Mouse (Mus musculus) inflammation-experienced regulatory T-cells, adult 16 weeks (primary cell): ENCODE data around the gene Trmt10a. TPM values are rescaled to one million over a fixed set of nuclear protein-coding genes. Genes with fewer than 3 reads are reported as not detected.

ENCODE experiments used
- polyA plus RNA-seq: library from polyadenylated mRNA; unstranded; fragments of 100-300 nt; shearing (Covaris generic); gene quantifications from one replicate; pipeline ENCODE4 v1.2.1, GENCODE M21; 2017

Gene Trmt10a
- polyA plus RNA-seq = 7.7 TPM

GRCm38 (mm10) chr3:138143315-138144059, at the start of gene Trmt10a:
Gene Trmt10a, plus strand, starts transcription at chr3:138143448.

GRCm38 (mm10) chr3:138144642-138145171, 1.5 kb downstream of the Trmt10a start, which contains the start of gene Mttp:
Gene Mttp, minus strand, starts transcription at chr3:138144968.

GRCm38 (mm10) chr3:138193683-138194302, 50.5 kb downstream of the Trmt10a start, which contains the start of gene 4930579F01Rik:
Gene 4930579F01Rik, minus strand, starts transcription at chr3:138193825.

Other genes starting within 250 kb of the Trmt10a start
- gene Lamtor3, start 224.9 kb upstream of the Trmt10a start, polyA plus RNA-seq = 80.3 TPM
- 153 TPM for gene Dapp1, start 161.9 kb upstream of the Trmt10a start, polyA plus RNA-seq
- gene 1110002E22Rik, start 78.4 kb upstream of the Trmt10a start, polyA plus RNA-seq = 0.05 TPM
- not detected for gene Gm5105, start 76.1 kb upstream of the Trmt10a start, polyA plus RNA-seq
- gene Mttp, start 1.5 kb downstream of the Trmt10a start, polyA plus RNA-seq = 5.8 TPM
- not detected for gene 4930579F01Rik, start 50.4 kb downstream of the Trmt10a start, polyA plus RNA-seq
- gene Adh7, start 74.3 kb downstream of the Trmt10a start, polyA plus RNA-seq = not detected
- 4.6 TPM for gene Adh1, start 117.5 kb downstream of the Trmt10a start, polyA plus RNA-seq
- gene Adh6a, start 169.8 kb downstream of the Trmt10a start, polyA plus RNA-seq = not detected
- not detected for gene Adh6b, start 198.3 kb downstream of the Trmt10a start, polyA plus RNA-seq